Mouse (Mus musculus): ENCODE measurements around the gene Dcaf6.

Dcaf6 gene

DNA sequence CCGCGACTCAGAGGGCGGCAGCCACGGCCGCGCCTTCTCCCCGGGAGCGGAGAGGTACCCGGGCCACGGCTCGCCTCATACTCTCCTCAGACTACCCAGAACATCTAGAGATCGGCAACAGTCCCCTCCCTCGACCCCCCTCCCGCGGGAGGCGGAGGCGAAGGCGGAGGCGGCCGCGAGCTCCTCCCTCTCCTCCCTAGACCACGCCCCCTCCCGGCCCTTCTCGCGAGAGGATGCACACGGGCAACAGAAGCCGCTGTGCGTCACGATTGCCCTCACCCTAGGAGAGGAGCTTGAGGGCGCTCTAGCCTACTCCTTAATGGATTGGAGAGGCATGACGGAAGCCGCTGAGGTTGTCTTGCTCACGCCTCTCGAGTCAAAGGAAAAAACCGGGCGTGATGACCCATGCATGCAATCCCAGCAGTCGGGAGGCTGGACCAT is at the start of gene Dcaf6, which contains the start of gene Mpc2:
Gene Dcaf6 (minus strand): TSS at position 116 of the 441 bp plus-strand sequence.
Gene Mpc2 (plus strand): TSS at position 278 of the 441 bp plus-strand sequence.
- DNase-seq (ENCODE audit: low read depth), result peak; percentile 84

DNA sequence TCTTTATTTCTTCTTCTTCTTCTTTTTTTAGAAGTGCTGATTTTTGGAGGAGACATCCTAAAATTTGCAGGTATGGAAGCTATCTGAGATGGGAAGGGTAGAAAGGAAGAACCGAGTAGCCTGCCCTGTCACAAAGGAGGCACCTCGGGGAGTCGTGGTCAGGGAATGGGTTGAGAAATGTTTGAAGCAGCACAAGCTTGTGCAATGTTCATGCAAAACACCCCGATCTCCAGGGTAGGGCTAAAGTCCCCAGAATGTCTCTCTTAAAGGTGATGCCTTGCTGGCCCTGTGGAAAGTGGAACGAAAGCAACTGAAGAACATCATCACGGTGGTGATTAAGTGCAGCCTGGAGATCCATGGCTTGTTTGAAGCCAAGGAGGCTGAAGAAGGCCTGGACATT is 46.0 kb upstream of the Dcaf6 start:
- DNase-seq (ENCODE audit: low read depth), result no peak

DNA sequence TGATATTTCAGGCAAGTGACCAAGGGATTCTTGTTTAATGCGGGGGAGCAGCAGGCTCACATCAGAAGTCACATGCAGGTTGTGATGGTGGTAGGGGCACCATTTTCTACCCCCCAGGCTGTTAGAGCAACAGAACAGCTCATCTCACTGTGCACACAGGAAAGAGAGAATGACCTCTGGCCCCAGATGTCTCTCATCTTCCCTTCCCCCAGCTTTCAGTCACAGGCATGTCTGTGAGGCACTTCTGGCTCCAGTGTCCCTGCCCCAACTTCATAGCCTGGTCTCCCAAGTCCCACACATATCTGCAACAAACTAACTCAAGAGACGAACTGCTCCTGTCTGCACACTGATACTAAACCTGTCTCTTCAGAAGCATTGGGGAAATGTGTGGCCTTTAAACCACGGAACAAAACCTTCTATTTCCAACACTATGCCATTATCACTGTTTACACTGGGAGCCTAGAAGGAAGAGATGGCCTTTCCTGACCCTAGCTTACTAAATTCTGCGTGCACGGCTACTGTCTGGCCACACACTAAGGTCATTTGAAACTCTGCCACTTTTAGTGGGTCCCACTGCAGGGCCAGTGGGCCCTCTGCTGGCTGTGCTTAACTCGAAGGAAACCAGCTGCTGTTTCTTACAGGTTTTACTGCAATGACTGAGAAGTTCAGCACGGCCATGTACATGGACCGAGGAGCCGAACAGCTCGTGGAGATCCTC is 43.2 kb upstream of the Dcaf6 start:
- DNase-seq (ENCODE audit: low read depth), result peak; percentile 37

DNA sequence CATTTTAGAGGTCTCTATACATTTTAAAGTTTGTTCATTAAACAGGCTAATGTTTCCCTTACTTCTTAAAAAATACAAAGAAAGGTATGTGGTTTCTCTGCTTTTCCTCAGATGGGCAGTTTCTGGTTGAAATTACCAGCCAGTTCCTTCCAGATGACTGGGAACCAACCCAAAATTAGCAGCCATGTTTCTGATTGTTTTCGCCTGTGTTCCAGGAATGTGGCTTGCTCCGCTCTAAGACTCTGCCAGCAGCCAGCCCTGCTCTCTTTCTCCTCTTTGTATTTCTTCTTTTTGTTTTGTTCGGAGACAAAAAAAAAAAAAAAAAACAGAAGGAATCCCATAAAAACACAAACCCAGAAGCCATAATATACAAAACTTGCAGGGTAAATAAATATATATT is 38.6 kb upstream of the Dcaf6 start:
- DNase-seq (ENCODE audit: low read depth), result peak; percentile 62

DNA sequence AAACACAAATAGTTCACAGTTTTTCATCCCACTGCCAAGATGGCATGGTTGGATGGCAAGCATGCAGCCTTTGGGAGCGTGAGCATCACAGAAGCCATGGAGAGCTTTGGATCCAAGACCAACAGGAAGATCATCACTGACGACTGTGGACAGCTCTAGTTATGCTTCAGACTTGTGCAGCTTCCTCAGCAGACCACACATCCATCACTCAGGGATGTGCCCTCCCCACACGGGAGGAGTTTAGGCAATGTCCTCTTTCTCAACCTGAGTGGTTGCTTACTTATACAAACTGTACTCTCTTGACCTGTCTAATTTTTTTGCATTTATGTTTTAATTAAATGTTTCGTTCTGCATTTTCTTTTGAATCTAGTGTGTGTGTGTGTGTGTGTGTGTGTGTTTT is 28.9 kb upstream of the Dcaf6 start:
- no peak for DNase-seq (ENCODE audit: low read depth)

DNA sequence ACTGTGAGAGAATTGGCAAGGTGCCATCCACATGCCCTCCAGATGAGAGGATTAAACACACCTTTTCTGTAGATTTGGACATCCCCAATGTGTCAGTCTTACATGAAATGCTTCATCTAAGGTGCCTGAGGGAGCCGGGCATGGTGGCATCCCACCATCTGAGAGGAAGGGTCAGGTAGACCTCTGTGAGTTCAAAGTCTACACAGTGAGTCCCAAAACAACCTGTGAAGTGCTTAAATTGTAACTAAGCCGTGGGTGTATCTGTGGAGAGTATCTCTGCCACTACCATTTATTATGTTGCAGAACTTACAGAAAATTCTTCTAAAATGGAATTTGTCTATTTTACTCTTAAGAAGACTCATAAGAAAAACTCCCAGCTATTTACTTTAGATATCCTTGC is 25.8 kb upstream of the Dcaf6 start:
- no peak for DNase-seq (ENCODE audit: low read depth)

DNA sequence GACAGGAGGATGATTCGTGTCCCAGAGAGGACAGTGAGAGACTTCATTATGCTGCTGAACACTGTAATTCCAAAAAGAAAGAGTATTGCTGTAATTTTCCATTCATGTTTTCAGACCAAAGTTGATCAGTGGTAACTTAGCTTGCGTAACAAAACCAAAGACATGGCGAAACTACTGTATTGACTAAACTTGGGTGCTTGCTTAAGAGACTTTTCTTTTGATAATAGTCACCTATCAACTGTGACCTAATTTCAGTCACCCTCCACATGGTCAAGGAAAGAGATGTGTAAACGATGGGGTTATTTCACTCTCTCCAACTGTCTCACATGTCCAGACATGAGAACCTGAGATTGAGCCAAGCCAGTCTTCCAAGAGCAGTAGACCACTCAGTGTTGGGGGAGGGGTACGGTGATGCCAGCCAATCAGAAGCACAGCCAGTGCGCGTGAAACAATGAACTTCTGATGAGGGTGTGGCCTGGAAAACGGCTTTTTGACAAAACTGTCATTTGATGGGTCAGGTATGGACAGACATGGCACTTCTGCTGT is 24.5 kb upstream of the Dcaf6 start, which contains the start of gene Adcy10:
Gene Adcy10 (plus strand): TSS at position 496 of the 546 bp plus-strand sequence.
- DNase-seq (ENCODE audit: low read depth), result peak; percentile 31

DNA sequence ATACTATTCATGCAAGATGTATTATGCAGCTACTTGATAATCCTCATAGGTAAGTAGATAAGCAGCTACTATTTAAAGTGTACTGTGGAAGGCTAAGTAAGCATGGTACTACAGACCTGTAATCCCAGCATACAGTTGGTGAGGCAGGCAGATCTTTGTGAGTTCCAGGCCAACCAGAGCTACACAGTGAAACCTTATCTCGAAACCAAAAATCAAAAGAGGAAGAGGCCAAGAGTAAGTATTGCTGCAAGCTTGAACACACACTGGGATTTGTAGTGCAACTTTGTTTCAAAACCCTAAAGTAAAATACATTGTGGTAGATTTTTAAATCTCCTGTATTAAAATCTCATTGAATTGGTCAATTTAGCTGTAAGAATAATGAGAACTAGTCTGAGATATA is 11.2 kb upstream of the Dcaf6 start:
- DNase-seq (ENCODE audit: low read depth), result no peak

DNA sequence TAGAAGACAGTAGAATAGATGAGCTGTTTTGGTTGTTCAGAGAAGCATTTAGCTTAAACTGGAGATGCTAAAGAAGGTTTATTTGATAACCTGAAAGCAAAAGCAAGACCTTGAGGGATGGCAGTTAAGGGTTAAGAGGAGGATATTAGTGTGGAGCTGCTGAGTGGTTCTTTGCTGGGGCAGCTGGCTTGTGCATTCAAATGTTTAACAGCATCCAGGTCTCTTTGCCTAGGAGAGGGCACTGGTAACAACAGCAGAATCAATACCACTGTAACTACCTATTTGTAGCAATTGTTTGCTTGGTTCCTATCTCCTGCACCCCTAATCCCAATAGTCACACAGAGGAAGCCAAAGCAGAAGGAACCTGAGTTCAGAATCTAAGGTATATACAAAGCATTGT is 9.4 kb upstream of the Dcaf6 start:
- DNase-seq (ENCODE audit: low read depth), result no peak

DNA sequence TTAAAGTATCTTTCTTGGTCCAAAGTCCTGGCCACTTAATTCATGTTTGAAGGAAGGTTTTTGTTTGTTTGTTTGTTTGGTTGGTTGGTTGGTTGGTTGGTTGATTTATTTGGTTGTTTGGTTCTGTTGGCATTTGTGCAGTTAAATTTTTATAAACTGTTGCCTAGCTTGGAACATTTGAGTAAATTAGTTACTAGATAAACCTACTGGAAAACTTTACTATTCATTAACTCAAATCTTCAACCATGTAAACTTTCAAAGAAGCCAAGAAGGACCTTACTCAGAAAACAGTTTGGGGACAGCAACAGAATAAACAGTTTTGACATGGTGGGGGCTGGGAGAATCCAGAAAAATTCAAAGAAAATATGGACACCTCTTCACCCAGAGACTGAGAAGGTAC is 8.7 kb upstream of the Dcaf6 start:
- DNase-seq (ENCODE audit: low read depth), result no peak

DNA sequence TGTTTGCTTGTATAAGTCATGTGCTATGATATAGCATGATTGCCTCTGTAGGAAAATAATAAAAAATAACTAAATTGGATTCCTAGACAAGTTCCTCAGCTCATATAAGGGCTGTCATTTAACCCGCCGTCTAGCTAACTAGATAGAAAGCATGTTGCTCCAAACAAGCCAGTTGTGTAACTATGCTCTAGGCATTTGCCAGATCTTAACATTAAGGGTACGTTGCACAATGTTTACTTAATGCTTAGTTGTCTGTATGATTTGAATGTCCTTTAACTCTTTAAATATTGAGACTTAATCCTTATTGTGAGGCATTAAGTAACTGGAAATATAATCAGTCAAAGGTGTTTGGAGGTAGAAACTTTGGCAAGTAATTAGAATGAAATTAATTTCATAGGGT is 4.3 kb upstream of the Dcaf6 start:
- DNase-seq (ENCODE audit: low read depth), result no peak

DNA sequence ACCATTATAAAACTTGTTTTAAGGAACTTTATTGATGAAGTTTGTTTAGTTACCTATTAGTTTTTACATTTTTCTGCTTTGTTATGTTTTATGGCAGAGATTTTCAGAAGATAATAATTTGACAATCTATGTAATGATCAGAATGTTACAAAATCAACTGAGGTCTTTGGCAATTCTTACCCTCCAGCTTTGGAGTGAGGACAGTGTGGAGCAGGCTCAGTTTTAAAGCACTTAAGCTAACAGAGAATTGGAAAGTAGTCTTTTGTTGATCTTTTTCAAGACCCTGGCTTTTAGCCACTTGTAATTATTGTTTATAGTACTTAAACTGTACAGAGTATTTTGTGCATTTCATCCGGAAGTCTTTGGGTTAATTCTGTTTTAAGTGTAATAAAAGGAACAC is 2.6 kb upstream of the Dcaf6 start:
- DNase-seq (ENCODE audit: low read depth), result no peak

DNA sequence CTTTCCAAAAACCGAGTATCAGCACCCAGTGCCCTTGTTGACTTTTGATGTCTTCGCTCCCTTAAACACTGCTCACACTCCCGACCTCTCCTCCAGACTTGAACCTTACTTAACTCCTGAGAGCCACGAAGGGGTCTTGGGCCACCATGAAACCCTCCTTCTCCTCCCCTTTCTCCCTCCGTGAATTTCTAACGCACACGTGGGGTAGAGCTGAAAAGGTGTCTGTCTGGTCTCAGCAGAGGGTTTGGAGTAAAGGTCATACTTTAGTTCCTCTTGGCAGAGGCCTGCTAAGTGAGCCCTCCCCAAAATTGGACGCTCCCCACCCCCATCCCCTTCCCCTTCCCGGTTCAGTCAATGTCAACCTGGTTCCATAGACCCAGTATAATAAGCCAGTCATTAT is 1.4 kb upstream of the Dcaf6 start:
- no peak for DNase-seq (ENCODE audit: low read depth)

DNA sequence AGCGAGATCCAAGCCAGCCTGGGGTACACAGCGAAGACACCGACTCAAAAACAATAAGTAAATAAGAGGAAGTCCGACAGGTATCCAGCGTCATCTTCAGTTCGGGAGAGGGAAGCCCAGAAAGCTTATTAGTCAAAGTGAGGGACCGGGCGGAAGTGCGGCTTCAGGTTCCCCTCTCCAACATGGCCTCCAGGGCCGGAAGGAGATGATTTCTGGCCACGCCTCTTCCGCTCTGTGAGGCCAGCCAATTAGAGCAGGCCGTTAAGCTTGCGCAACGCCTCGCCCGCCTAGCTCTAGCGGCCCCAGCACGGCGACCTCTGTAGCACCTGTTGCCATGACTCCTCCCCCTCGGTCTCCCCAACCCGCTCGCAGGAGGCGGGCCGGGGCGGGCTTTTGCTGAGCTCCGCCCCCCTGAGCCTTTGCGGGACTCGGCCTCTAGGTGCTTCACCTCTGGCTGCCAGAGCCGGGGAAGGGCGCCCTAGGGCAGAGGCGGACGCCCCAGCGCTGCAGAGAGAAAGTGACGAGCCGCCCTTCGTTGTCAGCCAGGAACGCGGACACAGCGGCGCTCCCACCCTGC is 614 bp upstream of the Dcaf6 start:
- peak; percentile 98 for DNase-seq (ENCODE audit: low read depth)

DNA sequence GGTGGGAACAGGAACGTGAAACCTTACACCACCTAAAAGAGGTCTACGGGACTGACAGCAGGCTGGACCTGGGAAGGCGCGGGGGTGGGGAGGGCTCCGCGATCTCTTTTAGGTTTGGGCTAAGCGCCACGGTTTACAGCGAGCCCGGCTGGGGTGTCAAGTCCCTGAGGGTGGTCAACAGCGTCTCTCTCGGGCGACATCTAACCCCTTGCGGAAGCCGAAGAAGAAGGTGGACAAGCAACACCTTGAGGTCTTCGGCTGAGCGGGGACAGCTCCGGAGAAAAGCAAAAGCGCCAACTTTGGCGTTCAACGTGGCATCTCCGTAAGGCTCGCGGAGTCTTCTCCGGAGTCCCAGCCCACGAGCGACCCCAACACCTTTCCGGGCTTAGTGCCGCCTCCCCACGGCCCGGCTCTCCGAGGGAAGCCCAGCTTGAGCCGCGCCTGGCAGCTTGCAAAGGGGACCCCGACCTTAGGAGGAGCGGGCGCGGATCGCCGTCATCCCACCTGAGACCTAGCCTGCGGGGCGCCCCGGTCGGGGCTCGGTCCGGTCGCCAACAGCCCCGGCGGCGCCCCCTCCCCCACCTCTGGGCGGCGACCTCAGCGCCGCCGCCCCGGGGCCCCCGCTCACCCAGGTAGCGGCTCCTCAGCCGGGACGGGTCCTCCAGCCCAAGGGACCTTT is 633 bp downstream of the Dcaf6 start:
- peak; percentile 48 for DNase-seq (ENCODE audit: low read depth)

DNA sequence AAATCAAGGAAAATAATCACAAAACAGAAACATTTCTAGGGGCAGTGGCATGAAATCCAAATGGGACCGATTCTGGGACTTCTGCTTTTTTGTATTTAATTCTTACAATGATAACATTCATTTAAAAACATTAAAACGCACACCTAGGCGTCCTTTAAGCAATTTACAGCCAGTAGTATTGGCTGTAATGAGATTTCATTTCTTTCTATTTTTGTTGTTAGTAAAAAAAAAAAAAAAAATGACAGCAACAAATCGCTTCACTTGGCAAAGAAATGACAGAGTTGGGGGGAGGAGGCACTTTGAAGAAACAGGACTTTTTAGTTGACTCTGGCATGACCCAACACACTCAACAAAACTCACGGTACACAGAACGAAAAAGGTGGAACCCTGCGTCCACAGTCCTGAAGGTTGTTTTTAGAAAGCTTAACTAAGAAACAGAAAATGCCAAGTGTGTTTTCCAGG is 1.2 kb downstream of the Dcaf6 start:
- no peak for DNase-seq (ENCODE audit: low read depth)

DNA sequence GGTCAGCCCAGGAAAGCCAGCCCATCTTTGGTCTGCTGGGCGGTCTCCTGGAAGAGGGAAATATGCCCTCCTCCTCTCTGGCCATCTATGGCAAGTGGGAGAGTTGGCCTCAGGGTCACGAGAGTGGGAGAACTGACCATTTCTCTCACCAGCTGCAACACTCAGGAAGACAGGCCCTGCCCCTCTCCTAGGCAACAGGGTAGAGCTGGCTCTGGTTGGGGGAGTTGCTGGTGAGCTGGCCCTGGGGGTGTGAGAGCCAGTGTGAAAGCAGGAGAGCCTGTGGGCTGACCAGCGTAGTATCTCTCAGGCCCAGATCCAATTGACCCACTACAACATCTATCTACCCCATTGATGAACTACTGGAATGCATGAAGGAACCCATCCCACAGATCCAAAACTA is 18.6 kb downstream of the Dcaf6 start:
- DNase-seq (ENCODE audit: low read depth), result no peak

DNA sequence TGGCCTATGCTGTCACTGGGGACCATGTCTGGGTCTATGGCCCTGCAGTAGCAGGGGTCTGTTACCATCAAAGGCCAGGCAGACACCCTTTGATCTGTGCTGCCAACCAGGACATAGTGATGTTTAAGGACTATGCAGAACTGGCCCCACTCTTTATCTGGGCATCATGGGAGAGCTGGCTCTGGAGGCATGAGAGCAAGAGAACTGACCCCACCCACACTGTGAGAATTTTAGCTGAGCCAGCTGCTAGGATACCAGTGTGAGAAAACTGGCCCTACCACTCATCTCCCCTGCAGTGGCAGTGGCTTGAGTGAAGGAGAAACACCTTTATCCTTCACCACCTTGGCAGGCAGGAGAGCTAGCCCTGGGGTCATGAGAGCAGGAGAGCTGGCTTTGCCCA is 19.1 kb downstream of the Dcaf6 start:
- DNase-seq (ENCODE audit: low read depth), result no peak

DNA sequence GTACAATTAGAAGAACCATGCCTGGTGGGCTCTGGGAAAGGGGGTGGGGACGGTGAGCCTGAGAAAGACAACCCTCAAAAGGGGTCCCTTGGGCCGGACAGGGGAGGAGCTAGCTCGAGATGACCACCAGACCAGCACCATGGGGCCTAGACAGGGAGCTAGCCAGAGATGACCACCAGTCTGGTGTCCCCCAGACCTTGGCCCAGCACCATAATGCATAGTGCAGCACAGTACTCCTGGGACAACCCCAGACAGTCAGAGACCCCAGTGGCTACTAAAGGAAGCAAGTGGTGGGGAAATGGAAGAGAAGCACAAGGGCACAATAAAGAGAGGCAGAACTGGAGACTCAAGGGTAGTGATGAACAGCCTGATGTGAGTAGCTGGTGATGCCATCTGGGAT is 19.5 kb downstream of the Dcaf6 start:
- no peak for DNase-seq (ENCODE audit: low read depth)

DNA sequence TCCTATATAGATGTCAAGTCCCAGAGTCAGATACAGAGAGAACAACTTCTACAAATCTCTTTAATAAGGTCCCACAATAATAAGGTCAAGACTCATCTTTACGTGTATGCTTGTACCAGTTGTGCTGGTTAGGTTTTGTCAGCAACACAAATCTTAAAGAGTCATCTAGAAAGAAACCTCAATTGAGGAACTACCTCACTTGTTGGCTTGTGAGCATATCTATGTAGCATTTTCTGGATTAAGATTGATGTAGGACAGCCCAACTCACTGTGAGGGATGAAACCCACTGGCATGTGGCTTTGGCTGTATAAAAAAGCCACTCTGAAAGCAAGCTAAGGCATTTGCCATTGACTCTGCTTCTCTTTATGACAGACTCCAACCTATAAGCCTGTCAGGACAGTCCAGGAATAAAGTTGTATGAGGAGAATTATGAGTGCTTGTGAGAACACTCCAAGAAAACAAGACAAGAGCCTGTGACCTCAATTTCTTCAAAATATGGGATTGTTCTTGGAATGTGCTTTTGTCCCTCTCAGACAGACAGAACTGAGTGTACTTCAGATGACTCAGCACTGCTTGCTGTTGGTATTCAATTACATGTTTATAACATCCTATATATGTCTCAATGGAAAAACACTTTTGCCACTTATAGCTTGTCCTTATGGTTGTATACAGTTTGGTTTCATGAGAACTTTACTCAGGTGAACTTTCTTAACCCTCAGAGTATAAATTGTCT is 21.8 kb downstream of the Dcaf6 start:
- DNase-seq (ENCODE audit: low read depth), result no peak

DNA sequence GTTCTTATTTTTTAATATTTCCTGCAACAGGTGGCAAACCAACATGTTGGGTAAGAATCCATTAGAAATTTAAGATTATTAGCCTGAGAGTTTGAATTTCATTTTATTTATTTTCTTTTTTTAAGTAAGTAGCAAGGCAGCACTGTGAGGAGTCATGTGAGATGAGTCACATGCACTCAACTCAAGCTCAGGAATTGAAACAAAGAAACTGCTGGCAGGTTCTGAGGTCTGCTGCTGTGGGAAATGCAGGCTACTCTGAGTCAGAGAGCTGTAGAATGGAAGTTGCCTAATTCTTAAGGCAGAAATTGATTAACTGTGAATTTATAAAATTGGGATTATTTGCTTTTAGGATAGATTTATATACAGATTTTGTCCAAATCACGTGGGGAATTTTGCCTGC is 27.4 kb downstream of the Dcaf6 start:
- peak; percentile 85 for DNase-seq (ENCODE audit: low read depth)

DNA sequence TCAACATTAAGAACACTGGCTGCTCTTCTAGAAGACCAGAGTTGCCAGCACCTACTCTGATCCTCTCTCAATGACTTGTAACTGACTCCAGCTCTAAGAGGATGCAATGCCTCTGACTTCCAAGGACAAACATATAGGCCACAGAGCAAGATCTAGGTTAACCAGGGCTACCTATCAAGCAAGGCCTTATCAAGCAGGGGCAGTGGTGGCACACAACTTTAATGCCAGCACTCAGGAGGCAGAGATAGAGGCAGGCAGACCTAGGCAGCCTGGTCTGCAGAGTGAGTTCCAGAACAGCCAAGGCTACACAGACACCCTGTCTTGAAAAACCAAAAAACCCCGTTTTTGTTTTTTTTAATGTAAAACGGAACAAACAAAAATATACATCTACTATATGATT is 34.0 kb downstream of the Dcaf6 start:
- DNase-seq (ENCODE audit: low read depth), result no peak
